Mouse (Mus musculus) testis, adult 2 months (tissue): ENCODE measurements around the gene Hdac9.

ENCODE experiments used
- CTCF ChIP-seq: fragments of 200-500 bp; IDR thresholded peaks from 2 replicates; pipeline ENCODE4 v1.5.1; 2012; ENCODE audit warnings: low read depth, mild to moderate bottlenecking, inconsistent platforms, low read length, moderate library complexity; ENCODE audit not compliant: control insufficient read depth, insufficient read depth, insufficient replicate concordance
- POLR2A ChIP-seq: fragments of 200-500 bp; IDR thresholded peaks from 2 replicates; pipeline ENCODE4 v1.6.1; 2012; ENCODE audit warnings: low read depth, mild to moderate bottlenecking, inconsistent platforms, low read length, moderate library complexity; ENCODE audit not compliant: control insufficient read depth

- TF ChIP-seq CTCF (no peak), POLR2A (no peak)
Measured at GRCm38 (mm10) chr12:34791213-34792112, 125.4 kb downstream of the Hdac9 start.
